Mouse (Mus musculus) liver, embryonic 11.5 days (tissue): ENCODE results near the gene Cisd3. TPM values are rescaled to one million over a fixed set of nuclear protein-coding genes. Genes with fewer than 3 reads are reported as not detected.
"Not testable (repeated sequence)": the region's sequence is repeated elsewhere in the genome, so short reads cannot be mapped to it uniquely, and the experiment has no call there.

Experiments used
- ATAC-seq: fragments of 200-750 bp; cut with Nextera tagmentation; replicated peaks from 2 replicates; pipeline ENCODE4 v1.8.0; 2017; ENCODE audit warnings: moderate number of reproducible peaks, mild to moderate bottlenecking, moderate TSS enrichment, moderate library complexity; ENCODE audit not compliant: low FRiP score
- DNase-seq: peaks from one replicate; pipeline ENCODE4 v3.0.0-alpha.2; 2017; ENCODE audit warnings: low spot score
- H3K27ac ChIP-seq: fragments of 300-500 bp; sonication (generic); 2 replicates; pipeline ENCODE4 v1.5.1; 2014; ENCODE audit warnings: mild to moderate bottlenecking, low read depth, low read length, control low read depth
- H3K27me3 ChIP-seq: fragments of 300-500 bp; sonication (generic); replicated peaks from 2 replicates; pipeline ENCODE4 v1.6.1; 2014; ENCODE audit warnings: low read length, mixed read lengths; ENCODE audit not compliant: control insufficient read depth, insufficient read depth
- H3K36me3 ChIP-seq: fragments of 300-500 bp; sonication (generic); 2 replicates; pipeline ENCODE4 v1.6.1; 2014; ENCODE audit warnings: mild to moderate bottlenecking, low read length, moderate library complexity, mixed read lengths; ENCODE audit not compliant: control insufficient read depth, insufficient read depth
- H3K4me1 ChIP-seq: fragments of 300-500 bp; sonication (generic); replicated peaks from 2 replicates; pipeline ENCODE4 v1.6.1; 2014; ENCODE audit warnings: low read length, mixed read lengths; ENCODE audit not compliant: control insufficient read depth, insufficient read depth
- H3K4me2 ChIP-seq: fragments of 300-500 bp; sonication (generic); 2 replicates; pipeline ENCODE4 v1.6.1; 2014; ENCODE audit warnings: mild to moderate bottlenecking, control low read depth, moderate library complexity
- H3K4me3 ChIP-seq: fragments of 300-500 bp; sonication (generic); 2 replicates; pipeline ENCODE4 v1.5.1; 2014; ENCODE audit warnings: low read depth, low read length, control low read depth
- H3K9ac ChIP-seq: fragments of 300-500 bp; sonication (generic); 2 replicates; pipeline ENCODE4 v1.6.1; 2014; ENCODE audit warnings: low read depth, low read length, control low read depth
- H3K9me3 ChIP-seq: fragments of 300-500 bp; sonication (generic); 2 replicates; pipeline ENCODE4 v1.6.1; 2016; ENCODE audit warnings: low read length, inconsistent platforms, mixed read lengths; ENCODE audit not compliant: control insufficient read depth
- WGBS: fragments of 180-500 bp; shearing (Covaris S2); extraction: QIAGEN DNeasy Blood & Tissue Kit; methylation state at CpG from one replicate; pipeline ENCODE4 v1.1.7; 2014; 5-methylcytosine and 5-hydroxymethylcytosine counted together
- polyA plus RNA-seq: library from polyadenylated mRNA; unstranded; fragments of >200 nt; fragmentation: Nextera tagmentation; extraction: Ambion mirVana; gene quantifications from 2 replicates; pipeline ENCODE4 v1.2.1, GENCODE M21; 2014

Gene Cisd3
- polyA plus RNA-seq, 1 experiment from 2014 or later: 21.9 TPM

DNA sequence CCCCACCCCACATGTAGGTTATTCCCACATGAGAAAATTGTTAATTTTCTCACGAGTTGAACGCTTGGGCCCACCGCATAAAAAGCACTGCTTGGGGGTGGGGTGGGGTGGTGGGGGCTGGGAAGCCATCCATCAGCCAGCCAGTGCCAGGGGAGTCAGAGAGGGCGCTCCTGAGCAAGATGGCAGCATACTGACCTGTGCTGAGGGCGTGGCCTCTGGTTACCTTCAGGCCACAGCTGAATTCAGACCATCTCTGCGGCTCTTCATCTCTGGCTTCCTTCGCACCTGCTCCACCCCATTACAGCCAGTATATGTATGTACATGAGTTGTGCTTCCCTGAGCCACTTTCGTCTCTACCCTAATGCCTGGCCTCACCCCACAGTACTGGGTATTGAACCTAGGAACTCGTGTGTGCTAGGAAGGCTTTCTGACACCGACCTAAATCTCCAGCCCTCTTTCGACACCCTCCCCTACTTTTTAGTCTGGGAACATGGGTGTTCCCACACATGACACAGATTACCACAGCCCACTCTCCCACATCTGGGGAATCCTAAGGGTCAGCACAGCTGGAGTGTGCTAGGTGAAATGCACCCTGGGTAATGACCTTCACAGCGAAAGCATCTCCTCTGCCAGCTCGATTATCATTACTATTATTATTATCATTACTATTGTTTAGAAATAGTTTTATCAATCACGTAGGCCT is 29.2 kb upstream of the Cisd3 start:
- H3K27me3 ChIP-seq: peaks cover 15% of the 10 kb centered on the region
- no peak overlapping the region for H3K4me3 ChIP-seq
- ATAC-seq: no peak
- H3K9ac ChIP-seq: no peak overlapping the region
- H3K4me2 ChIP-seq: no peak overlapping the region
- H3K27ac ChIP-seq: no peak overlapping the region
- H3K36me3 ChIP-seq: no peaks in the 10 kb centered on the region
- WGBS: 74% methylated on average over 14 of the region's 14 CpGs
- no peaks in the 10 kb centered on the region for H3K9me3 ChIP-seq
- no peak for DNase-seq
- H3K4me1 ChIP-seq: peaks cover 15% of the 10 kb centered on the region

DNA sequence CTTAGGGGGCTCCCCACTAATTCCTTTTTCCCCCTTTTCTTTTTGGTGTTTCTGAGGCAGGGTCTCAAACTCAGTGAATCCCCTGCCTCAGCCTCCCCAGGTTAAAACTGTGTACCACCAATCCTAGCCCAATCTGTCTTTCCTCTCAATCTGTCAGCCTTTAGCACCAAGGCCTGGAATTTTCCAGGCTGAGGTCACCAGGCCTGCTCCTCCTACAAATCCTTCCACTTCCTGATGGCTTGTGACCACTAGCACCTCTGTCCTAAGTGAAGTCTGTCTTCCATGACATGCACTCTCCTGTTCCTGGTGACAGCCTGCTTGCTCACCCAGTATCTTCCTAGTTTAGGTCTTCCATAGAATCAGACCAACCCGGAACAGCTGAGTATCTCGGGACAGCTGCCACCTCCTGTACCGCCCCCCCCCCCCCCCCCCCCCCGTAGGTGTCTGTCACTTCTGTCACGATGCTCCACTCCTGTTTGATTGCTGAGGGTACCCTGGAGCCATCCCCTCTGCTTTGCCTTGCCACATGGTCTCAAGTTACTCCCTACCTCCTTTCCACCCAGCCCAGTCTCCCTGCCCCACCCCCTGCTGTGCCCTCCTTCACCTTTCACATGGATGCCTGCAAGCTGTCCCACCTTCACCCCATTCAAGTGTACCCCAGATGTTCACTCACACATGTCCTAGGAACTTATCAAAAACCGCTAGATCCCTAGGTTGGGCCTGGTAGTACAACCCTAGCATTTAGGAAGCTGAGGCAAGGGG is 28.3 kb upstream of the Cisd3 start:
- no peaks in the 10 kb centered on the region for H3K9me3 ChIP-seq
- H3K9ac ChIP-seq: no peak overlapping the region
- H3K4me3 ChIP-seq: no peak overlapping the region
- no peaks in the 10 kb centered on the region for H3K36me3 ChIP-seq
- no peak for ATAC-seq
- H3K27me3 ChIP-seq: peaks cover 24% of the 10 kb centered on the region
- peaks cover 23% of the 10 kb centered on the region for H3K4me1 ChIP-seq
- H3K27ac ChIP-seq: no peak overlapping the region
- no peak for DNase-seq
- no peak overlapping the region for H3K4me2 ChIP-seq
- 56% methylated on average over 5 of the region's 6 CpGs for WGBS

DNA sequence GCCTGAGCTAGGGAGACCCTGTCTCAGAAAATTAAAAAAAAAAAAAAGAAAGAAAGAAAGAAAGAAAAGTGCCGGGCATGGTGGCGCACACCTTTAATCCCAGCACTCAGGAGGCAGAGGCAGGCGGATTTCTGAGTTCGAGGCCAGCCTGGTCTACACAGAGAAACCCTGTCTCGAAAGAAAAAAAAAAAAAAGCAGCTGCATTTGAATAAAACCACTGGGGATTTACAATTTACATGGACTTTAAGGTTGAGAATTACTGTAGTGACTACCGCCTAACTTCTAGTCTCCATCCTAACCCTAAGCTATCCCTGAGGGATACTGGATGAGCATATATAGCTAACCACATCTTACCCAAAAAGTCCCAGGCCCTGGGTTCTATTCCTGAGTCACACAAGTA is 27.7 kb upstream of the Cisd3 start:
- not testable (repeated sequence) for H3K4me3 ChIP-seq, DNase-seq, H3K4me2 ChIP-seq, ATAC-seq, H3K9me3 ChIP-seq, H3K9ac ChIP-seq, H3K27ac ChIP-seq, H3K36me3 ChIP-seq
- Histone ChIP-seq H3K27me3 (peaks cover 30% of the 10 kb centered on the region), H3K4me1 (peaks cover 23% of the 10 kb centered on the region)
- WGBS: 85% methylated on average over 6 of the region's 6 CpGs

DNA sequence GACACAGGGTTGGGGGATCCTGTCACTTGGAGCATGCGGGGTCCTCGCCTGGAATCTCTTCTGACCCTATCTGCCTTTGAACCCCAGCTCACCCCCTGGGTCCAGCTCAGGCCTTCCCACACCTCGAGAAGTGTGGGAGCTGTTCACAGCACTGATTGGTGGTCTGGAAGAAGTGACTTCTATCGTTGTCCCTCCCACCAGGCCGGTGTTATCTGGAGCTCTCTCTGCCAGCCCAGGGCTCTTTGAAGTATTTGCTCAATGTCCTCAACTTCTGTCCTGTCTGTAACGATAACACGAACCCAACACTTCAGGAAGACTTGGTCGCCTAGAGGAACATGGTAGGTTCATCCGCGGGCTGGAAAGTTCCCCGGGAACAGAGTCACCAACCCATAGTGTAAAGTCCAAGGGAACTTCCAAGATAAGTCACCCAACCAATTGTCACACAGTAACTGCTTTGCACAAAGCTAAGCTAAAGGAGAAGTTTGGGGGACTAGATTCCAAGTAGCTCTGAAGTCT is 26.8 kb upstream of the Cisd3 start:
- Histone ChIP-seq H3K27me3 (peaks cover 39% of the 10 kb centered on the region), H3K9me3 (no peaks in the 10 kb centered on the region), H3K4me2 (peak overlapping the region; percentile 76), H3K27ac (no peak overlapping the region), H3K9ac (no peak overlapping the region), H3K4me3 (no peak overlapping the region), H3K4me1 (peaks cover 23% of the 10 kb centered on the region), H3K36me3 (no peaks in the 10 kb centered on the region)
- WGBS: 23% methylated on average over 11 of the region's 11 CpGs
- DNase-seq (no peak), ATAC-seq (no peak)

DNA sequence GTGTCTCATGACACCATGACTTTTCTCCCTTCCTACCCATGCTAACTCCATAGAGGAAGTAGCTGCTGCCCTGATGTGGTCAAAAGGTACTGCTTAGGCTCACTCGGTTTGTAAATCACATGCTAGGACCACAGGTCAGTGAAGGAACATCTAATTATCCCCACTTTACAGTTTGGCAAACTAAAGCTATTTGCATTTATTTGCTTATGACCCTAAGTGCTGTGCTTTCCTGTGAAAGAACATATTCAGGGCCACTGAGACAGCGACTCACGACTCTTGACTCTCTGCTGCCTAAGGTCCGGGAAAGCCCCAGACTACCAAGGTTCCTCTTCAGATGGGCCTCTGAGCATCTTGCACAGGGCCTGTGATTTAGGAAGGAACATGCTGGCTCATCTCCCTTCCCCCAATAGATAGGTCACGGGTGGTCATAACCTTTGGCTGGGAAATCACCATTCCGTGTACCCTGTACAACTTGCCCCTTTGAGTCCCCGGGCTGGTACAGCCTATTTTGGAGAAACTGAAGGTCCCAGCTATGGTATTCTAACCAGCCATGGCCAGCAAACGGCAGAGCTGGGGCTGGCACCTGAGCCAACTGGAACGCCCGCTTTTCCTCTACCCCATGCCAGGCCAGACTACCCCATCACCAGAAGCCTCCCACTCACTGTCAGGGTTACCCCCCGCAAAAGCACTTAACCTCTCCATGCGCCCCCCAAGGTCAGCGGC is 26.2 kb upstream of the Cisd3 start:
- H3K4me1 ChIP-seq: peaks cover 23% of the 10 kb centered on the region
- DNase-seq (no peak), ATAC-seq (no peak)
- H3K4me3 ChIP-seq: peak overlapping the region; percentile 78
- WGBS: 7% methylated on average over 13 of the region's 13 CpGs
- peaks cover 44% of the 10 kb centered on the region for H3K27me3 ChIP-seq
- H3K9me3 ChIP-seq: no peaks in the 10 kb centered on the region
- H3K9ac ChIP-seq: peak overlapping the region; percentile 75
- peak overlapping the region; percentile 76 for H3K4me2 ChIP-seq
- H3K27ac ChIP-seq: peak overlapping the region; percentile 13; the same call in 1 of the 2 replicates
- H3K36me3 ChIP-seq: no peaks in the 10 kb centered on the region

DNA sequence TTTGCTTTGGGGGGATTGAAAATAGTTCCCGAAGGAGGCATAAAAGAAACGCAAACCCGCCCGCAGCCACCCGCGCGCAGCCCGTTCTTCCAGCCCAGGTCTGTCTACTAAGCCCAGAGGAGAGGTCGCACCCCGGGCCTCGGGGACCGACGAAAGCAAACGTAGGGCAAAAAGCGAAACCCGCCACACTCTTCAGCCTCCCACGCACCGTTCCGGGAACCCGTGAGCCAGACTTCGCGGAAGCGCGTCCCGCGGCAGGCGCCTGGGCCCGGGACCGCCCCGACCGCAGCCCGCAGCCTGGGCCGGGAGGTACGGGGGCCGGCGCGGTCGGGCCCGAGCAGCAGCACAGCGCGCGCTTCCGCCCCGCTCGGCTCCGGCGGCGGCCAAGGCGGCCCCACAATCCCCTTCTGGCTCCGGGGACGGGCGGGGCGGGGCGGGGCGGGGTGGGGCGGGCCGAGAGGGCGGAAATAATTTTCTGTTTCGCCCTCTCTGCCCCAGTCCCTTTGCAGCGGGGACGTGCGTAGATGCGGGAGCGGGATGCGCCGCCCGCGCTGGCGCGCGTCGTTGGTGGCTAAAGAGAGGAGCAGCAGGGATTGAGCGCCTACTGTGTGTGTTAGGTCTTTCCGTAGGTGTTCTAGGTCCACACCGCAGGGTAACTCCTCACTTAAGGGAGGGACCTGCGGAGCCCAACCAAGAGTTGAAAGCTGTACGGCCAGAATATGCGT is 25.5 kb upstream of the Cisd3 start:
- Histone ChIP-seq H3K4me3 (peak overlapping the region; percentile 78), H3K36me3 (peaks cover under 1% of the 10 kb centered on the region; the same call in 1 of the 2 replicates), H3K9ac (peak overlapping the region; percentile 75), H3K9me3 (no peaks in the 10 kb centered on the region), H3K4me2 (peak overlapping the region; percentile 76), H3K27ac (peak overlapping the region; percentile 13), H3K4me1 (peaks cover 23% of the 10 kb centered on the region), H3K27me3 (peaks cover 50% of the 10 kb centered on the region)
- DNase-seq (peak; percentile 82), ATAC-seq (peak; percentile 87)
- under 1% methylated on average over 66 of the region's 78 CpGs for WGBS

DNA sequence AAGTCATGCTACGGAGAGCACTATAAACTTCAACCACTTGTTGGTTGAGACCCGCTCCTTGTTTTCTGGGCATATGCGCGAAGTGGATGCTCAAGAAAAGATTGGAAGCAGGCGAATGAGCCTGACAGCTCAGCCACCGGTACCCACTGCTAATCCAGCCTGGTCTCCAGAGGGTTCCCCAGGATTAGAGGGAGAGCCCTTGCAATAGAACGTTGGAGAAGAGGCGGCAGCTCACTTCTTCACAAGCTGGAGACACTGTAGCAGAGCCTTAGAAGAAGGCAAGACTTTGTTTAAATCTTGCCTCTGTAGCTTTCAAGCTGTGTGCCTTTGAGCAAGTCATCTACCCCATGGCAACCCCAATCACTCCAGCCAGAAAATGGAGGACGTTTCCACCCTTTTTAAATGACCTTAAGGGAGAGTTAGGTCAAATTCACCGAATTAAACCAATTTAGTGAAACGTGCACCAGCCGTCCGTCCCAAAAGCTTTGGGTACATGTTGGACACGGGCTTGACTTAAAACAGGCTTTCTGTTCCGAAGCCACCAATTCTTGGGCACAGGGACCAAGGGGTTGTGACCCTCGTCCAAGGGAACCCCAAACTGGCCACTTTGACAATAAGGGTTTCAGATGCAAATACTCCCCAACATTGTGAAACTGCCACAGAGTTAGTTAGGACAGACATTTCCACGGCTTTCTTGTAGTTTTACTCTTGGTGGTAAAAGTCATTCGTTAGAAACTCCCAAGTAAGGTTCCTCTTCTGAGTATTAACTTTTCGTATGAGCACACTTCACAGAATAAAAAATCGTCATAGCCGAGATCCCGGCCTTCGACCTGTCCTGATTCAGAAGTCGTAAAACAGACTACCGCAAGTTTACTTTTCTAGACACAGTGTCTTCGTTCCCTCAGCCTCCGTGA is 24.6 kb upstream of the Cisd3 start:
- WGBS: 5% methylated on average over 27 of the region's 27 CpGs
- Histone ChIP-seq H3K27ac (no peak overlapping the region), H3K9ac (peak overlapping the region; percentile 7; the same call in 1 of the 2 replicates), H3K4me3 (peak overlapping the region; percentile 78), H3K36me3 (peaks cover 8% of the 10 kb centered on the region; the same call in 1 of the 2 replicates), H3K9me3 (no peaks in the 10 kb centered on the region), H3K4me1 (peaks cover 23% of the 10 kb centered on the region), H3K4me2 (peak overlapping the region; percentile 76), H3K27me3 (peaks cover 54% of the 10 kb centered on the region)
- ATAC-seq (no peak), DNase-seq (no peak)
